Mouse (Mus musculus) liver, postnatal 0 days (tissue): ENCODE data around the gene Uox.

Experiments used
- CTCF ChIP-seq: sonication (generic); IDR thresholded peaks from 2 replicates; pipeline ENCODE4 v1.5.1; 2016; ENCODE audit warnings: antibody characterized with exemption, low read depth
- EP300 ChIP-seq: IDR thresholded peaks from 2 replicates; pipeline ENCODE4 v1.6.1; 2016; ENCODE audit warnings: antibody characterized with exemption, low read depth, mild to moderate bottlenecking

DNA sequence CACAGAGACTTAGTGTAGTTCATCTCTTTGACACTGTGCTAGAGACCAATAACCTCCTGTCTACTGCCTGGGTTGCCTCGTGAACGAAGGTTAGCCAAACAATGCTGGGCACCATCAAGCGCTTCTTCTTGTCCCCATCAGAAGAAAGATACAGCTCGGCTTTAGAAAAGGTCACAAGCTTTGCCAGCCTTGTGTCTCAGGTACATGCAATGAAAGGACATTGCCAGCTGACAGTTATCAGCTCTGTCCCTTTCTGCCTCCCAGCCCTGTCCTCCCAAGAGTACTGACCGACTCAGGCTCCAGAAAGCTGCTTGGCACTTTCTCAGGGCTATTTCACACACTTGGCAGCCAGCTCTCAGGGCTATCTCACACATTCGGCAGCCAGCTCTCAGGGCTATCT lies 25.2 kb downstream of the Uox start:
- TF ChIP-seq CTCF: no peak
- TF ChIP-seq EP300: no peak
